Mouse (Mus musculus) CD4-positive helper T cell, adult 2 months (primary cell): ENCODE results near the gene Impg1.

ENCODE experiments used
- DNase-seq: peaks from one replicate; pipeline ENCODE4 v3.0.0-alpha.2; 2012; ENCODE audit warnings: low read depth, missing footprints, low spot score

The Impg1 gene

DNA sequence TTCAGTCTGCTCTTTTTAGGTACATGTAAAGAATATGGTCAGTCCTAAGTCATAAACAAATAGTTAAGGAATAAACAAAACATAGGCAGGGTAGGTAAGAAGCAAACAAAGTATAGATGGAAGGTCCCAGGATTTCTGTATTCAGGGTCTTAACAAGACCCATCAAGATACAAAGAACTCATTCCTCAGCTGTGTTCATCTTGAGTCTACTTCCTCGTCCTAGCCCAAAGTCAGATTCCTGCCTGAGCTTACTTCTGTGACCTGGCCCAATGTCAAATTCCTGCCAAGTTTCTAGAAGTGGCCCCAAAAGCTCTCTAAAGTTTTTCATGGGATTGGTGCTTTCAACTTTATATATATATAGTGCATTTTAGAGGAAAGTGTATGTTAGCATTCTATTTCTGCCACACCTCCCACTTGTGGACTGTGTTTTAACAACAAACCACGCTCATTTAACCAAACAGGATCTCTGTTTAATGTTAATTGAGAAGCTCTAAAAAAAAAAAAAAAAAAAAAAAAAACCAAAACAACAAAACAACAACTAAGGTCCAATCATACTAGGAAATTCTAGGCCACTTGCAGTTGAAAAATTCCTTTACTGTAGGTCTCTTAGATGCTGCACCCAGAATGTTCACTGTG lies 180.6 kb downstream of the Impg1 start:
- no peak for DNase-seq

DNA sequence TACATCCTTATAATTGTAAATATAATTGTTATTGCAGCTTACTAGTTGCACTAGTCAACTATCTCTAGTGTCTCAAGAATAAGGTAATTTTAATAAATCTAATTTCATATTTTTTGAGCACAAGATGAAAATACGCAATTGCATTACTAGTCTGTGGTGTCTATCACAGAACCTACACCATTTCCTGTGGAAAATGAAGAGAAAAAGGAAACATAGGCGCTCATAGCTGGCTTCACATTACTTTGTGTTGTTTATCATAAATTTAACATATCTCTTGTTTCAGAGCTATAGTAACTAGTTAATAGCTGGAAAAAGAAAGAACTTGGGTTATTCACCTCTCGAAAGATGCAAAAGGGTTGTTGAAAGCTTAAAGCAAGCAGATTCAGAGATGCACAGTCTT lies 182.9 kb downstream of the Impg1 start:
- DNase-seq, result peak; percentile 21

DNA sequence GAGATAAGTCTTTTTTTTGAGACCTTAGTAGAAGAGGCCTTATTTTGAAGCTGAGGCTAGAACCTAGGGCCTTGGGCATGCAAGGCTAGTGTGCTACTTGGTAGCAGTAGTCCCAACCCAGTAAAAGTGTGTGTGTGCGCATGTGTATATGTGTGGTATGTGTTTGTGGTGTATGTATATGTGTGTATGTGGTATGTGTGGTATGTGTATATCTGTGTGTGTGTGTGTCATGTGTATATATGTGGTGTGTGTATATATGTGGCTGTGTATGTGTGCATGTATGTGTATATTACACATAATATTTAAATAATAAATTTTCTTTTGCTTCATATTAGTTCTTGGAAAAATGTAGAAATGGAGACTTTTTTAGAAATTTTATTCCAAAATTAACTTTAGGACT lies 184.6 kb downstream of the Impg1 start:
- no peak for DNase-seq

DNA sequence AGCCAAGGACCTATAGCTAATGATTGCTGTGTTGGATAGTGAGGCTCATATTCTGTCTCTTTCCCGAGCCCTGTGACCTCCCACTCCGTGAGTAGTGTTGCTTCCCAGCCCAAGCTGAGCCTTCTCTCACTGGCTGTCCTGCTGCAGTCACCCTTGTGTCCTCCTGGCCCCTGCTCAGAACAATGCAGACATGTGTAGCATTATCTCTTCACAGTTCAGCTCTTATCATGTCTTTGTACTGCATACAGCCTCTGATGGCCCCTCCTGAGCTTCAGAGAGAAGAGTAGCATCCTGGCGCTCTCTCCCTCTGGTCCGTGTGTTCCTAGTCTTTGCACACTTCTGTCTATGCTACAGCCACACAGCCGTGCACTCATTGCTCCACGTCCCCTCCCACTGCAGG lies 187.5 kb downstream of the Impg1 start:
- no peak for DNase-seq

DNA sequence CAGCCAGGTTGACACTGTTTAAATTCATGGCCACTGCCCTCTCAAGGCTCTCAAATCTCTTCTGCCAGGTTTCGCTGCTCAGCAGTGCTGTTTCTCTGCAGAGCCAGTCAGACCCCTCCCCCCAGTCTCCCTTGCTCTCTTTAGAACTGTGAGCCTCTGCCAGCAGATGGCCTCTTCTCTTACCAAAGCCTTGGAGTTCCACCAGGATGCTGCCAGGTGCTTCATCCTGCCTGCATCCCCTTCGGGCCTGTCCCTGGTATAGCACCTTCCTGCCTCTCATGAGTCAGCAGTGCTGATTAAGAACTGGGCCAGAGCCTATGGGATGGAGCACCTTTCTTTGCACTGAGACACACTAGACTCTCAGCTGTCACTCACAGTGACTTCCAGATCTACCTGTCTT lies 188.1 kb downstream of the Impg1 start:
- no peak for DNase-seq

DNA sequence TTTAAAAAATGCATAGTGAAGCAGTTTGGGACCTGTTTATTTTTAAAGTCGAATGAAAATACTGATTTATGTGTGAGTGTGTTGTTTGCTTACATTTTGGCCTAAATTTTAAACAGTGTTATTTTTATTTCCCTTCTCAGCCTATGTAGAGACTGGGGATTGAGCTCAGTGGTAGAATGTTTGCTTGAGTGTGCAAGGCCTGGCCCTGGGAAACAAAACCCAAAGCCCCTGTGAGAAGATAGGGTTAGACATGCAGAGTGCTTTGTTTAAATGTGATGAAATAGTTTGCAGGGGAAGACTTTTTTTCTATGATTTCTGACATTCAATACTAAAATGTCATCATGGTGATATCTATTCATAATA lies 189.5 kb downstream of the Impg1 start:
- no peak for DNase-seq

DNA sequence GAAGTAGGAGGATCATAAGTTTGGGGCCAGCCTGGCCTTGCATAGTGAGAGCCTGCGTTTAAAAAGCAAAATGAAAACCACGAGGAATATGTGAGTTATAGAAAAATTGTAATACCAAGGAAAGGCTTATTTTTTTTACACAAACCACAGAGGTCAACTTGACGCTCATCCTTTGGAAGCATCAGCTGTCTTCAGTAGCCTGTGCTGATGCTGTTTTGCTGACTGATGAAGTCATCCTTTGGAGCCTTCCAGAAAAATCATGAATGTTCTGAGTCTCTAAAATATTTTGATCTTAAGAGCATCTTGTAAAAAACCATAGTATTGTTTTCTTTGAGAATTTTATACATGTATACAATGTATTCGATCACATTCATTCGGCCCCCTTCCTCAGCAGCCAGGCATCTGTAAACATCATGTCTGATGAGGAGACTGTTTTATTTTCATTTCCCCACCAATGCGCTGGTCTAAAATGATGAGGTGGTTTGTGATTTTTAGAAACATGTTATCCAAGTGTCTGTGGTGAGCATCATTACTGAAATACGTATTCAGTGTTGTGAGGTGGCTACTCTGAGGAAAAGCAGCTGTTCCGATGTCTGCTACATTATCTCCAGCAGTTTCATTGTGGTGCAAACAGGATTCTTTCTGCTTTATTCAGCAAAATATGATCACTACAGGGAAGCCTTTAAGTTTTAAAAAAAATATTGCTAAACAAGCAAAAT lies 190.1 kb downstream of the Impg1 start:
- no peak for DNase-seq

DNA sequence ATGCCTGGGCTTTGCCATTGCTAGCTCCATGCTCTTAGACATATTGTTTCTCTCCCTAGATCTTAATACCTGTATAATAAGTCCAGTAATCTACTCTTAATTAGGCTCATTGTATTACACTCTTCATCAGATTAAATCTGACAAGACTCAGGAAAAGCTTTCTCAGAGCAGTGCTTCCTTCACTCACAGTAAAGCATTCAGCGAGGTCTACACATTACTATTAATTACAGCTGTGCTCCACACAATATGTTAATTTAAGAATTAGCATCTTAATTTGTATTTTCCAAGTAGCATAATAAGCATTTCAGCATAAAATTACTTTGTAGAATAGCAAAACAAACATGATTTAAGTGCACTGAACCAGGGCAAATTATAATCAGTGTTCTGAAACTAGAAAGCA lies 192.3 kb downstream of the Impg1 start:
- DNase-seq, result no peak

DNA sequence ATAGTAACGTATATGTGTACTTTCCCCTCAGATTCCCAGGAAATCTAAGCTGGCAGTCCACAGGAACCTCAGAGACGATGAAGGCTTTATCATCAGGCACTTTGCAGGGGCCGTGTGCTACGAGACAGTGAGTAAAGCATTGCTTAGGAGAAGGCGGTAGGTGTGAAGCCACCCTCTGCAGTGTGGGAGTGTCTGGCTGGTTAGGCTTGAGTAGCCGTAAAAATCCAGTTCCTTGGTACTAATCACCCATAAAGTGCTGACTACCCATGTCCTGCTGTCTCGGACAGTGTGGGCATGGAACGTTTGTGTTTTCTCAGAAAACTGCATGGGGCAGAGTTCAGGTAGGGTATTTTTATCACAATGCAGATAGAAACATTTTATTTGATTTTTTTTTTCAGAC lies 195.7 kb downstream of the Impg1 start:
- DNase-seq, result no peak

DNA sequence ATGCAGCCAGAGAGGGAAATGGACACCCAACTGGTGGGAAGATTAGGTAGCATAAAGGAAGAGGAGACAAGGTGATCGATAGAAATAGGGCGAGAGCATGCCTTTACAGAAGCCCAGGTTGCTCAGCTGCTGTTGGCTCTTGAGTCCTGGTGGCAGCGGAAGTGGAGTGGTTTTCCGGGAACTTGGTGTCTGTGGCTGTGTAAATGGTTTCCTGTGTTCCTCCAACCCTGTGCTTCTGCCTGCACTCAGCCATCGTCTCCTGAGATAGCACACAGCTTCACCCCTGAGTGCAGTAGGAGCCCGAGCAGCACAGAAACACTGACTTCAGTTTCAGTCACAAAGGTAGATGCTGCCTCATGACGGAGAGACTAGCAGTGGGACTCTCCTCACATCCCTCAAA lies 198.8 kb downstream of the Impg1 start:
- peak; percentile 73 for DNase-seq

DNA sequence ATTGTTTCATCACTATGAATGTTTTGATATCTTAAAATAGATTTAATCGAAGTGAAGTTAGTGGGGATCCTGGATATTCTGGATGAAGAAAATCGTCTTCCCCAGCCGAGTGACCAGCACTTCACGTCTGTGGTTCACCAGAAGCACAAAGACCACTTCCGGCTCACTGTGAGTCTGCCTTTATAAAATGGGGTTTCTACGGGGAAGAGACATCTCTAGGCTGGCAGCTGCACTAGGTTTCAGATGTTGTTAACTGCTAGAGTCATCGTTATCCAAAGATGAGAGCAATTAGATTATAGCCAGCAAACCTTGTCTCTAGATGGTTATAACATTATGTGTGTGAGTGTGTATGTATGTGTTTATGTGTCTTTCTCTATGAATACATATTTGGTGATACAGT lies 199.2 kb downstream of the Impg1 start:
- no peak for DNase-seq
